Mouse (Mus musculus) MEL (cell line): ENCODE measurements around the gene Inhba.

Experiments
- ETS1 ChIP-seq: IDR thresholded peaks from 2 replicates; pipeline ENCODE4 v1.6.1; 2012; ENCODE audit warnings: low read depth, mild to moderate bottlenecking, inconsistent platforms, low read length, improper control_type of control experiment, moderate library complexity
- TCF12 ChIP-seq: IDR thresholded peaks from 2 replicates; pipeline ENCODE4 v1.6.1; 2014; ENCODE audit warnings: low read depth, mild to moderate bottlenecking, inconsistent platforms, low read length, improper control_type of control experiment, moderate library complexity

DNA sequence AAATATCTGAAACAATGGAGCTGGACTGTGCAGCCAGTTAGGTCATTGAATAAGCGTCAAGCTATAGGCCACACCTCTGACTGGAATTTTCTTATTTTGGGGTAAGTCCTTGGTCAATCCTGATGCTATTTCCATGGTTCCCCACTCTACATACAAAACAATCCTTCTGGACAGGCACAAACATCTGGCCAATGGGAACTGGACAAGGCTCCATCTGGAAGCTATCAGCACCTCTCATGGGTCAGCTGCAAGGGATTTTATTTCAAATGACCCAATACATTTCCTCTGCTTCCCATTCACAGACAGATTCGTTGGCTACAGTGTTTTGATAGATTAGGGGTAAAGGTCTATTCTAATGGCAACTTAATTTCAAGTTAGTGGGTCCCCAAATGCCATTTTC, 68.6 kb downstream of the Inhba start:
- TF ChIP-seq TCF12 (no peak), ETS1 (no peak)
